Mouse (Mus musculus) limb, embryonic 12.5 days (tissue): ENCODE measurements at regions not wholly inside any gene's neighbourhood (a gene's known extent, or its start where the extent isn't known, plus 50 kb on each side); places are given as distances from the start of the nearest gene placed in this dataset.

Experiments
- ATAC-seq: fragments of 200-750 bp; cut with Nextera tagmentation; 2 replicates; pipeline ENCODE4 v1.8.0; 2017; ENCODE audit warnings: low read depth, moderate TSS enrichment; ENCODE audit not compliant: insufficient number of reproducible peaks, insufficient read depth, low FRiP score, low TSS enrichment
- H3K27ac ChIP-seq: fragments of 300-500 bp; sonication (generic); 2 replicates; pipeline ENCODE4 v1.5.1; 2016; ENCODE audit warnings: mild to moderate bottlenecking, moderate library complexity
- H3K27me3 ChIP-seq: fragments of 300-500 bp; sonication (generic); 2 replicates; pipeline ENCODE4 v1.6.1; 2016; ENCODE audit warnings: mild to moderate bottlenecking, moderate library complexity
- H3K36me3 ChIP-seq: fragments of 300-500 bp; sonication (generic); 2 replicates; pipeline ENCODE4 v1.6.1; 2016; ENCODE audit warnings: mild to moderate bottlenecking, moderate library complexity
- H3K4me1 ChIP-seq: fragments of 300-500 bp; sonication (generic); replicated peaks from 2 replicates; pipeline ENCODE4 v1.6.1; 2016
- H3K4me2 ChIP-seq: fragments of 300-500 bp; sonication (generic); 2 replicates; pipeline ENCODE4 v1.6.1; 2016; ENCODE audit warnings: mild to moderate bottlenecking, moderate library complexity
- H3K4me3 ChIP-seq: fragments of 300-500 bp; sonication (generic); replicated peaks from 2 replicates; pipeline ENCODE4 v1.5.1; 2016; ENCODE audit warnings: mild to moderate bottlenecking
- H3K9ac ChIP-seq: fragments of 300-500 bp; sonication (generic); replicated peaks from 2 replicates; pipeline ENCODE4 v1.6.1; 2016; ENCODE audit warnings: mild to moderate bottlenecking, moderate library complexity
- H3K9me3 ChIP-seq: fragments of 300-500 bp; sonication (generic); 2 replicates; pipeline ENCODE4 v1.6.1; 2016; ENCODE audit warnings: mild to moderate bottlenecking, moderate library complexity
- WGBS: fragments of 180-500 bp; shearing (Covaris S2); methylation state at CpG from one replicate; pipeline ENCODE4 v1.1.7; 2016; 5-methylcytosine and 5-hydroxymethylcytosine counted together

GRCm38 (mm10) chr3:78846617-78847318, 439.5 kb downstream of the Rapgef2 start:
- no peak overlapping the region for H3K27ac ChIP-seq
- H3K4me1 ChIP-seq, result no peaks in the 10 kb centered on the region
- no peaks in the 10 kb centered on the region for H3K9me3 ChIP-seq
- H3K36me3 ChIP-seq, result no peaks in the 10 kb centered on the region
- H3K27me3 ChIP-seq, result no peaks in the 10 kb centered on the region
- 71% methylated on average over 7 of the region's 8 CpGs for WGBS
- H3K4me2 ChIP-seq, result no peak overlapping the region
- no peak for ATAC-seq
- H3K4me3 ChIP-seq, result no peak overlapping the region
- H3K9ac ChIP-seq, result no peak overlapping the region

GRCm38 (mm10) chr3:78841173-78841572, 445.1 kb downstream of the Rapgef2 start:
- no peak for ATAC-seq
- no peaks in the 10 kb centered on the region for H3K9me3 ChIP-seq
- no peaks in the 10 kb centered on the region for H3K27me3 ChIP-seq
- H3K27ac ChIP-seq, result no peak overlapping the region
- H3K36me3 ChIP-seq, result no peaks in the 10 kb centered on the region
- H3K9ac ChIP-seq, result no peak overlapping the region
- 82% methylated on average over 4 of the region's 4 CpGs for WGBS
- H3K4me1 ChIP-seq, result no peaks in the 10 kb centered on the region
- no peak overlapping the region for H3K4me2 ChIP-seq
- H3K4me3 ChIP-seq, result no peak overlapping the region

GRCm38 (mm10) chr3:78836824-78837223, 449.5 kb downstream of the Rapgef2 start:
- no peaks in the 10 kb centered on the region for H3K9me3 ChIP-seq
- H3K4me1 ChIP-seq, result no peaks in the 10 kb centered on the region
- H3K4me3 ChIP-seq, result no peak overlapping the region
- WGBS, result 87% methylated on average over 5 of the region's 5 CpGs
- H3K27me3 ChIP-seq, result no peaks in the 10 kb centered on the region
- no peak overlapping the region for H3K4me2 ChIP-seq
- H3K27ac ChIP-seq, result no peak overlapping the region
- no peaks in the 10 kb centered on the region for H3K36me3 ChIP-seq
- no peak for ATAC-seq
- no peak overlapping the region for H3K9ac ChIP-seq

GRCm38 (mm10) chr3:78825505-78825904, 460.8 kb downstream of the Rapgef2 start:
- Histone ChIP-seq H3K36me3 (no peaks in the 10 kb centered on the region), H3K27ac (no peak overlapping the region), H3K9me3 (no peaks in the 10 kb centered on the region), H3K4me2 (no peak overlapping the region), H3K9ac (no peak overlapping the region), H3K4me3 (no peak overlapping the region), H3K4me1 (no peaks in the 10 kb centered on the region), H3K27me3 (no peaks in the 10 kb centered on the region)
- no peak for ATAC-seq
- WGBS, result 59% methylated on average over 2 of the region's 2 CpGs

GRCm38 (mm10) chr3:78812425-78812824, 473.9 kb downstream of the Rapgef2 start:
- Histone ChIP-seq H3K27ac (no peak overlapping the region), H3K27me3 (no peaks in the 10 kb centered on the region), H3K9ac (no peak overlapping the region), H3K9me3 (no peaks in the 10 kb centered on the region), H3K36me3 (no peaks in the 10 kb centered on the region), H3K4me2 (no peak overlapping the region), H3K4me1 (0 out of 2 replicates have a peak, but pooled peaks cover 3% of the 10 kb centered on the region), H3K4me3 (no peak overlapping the region)
- ATAC-seq, result no peak
- 73% methylated on average over 3 of the region's 3 CpGs for WGBS

- Histone ChIP-seq H3K36me3 (no peaks in the 10 kb centered on the region), H3K27me3 (no peaks in the 10 kb centered on the region), H3K27ac (no peak overlapping the region), H3K4me3 (no peak overlapping the region), H3K9me3 (no peaks in the 10 kb centered on the region), H3K9ac (no peak overlapping the region), H3K4me1 (0 out of 2 replicates have a peak, but pooled peaks cover 3% of the 10 kb centered on the region), H3K4me2 (no peak overlapping the region)
- no peak for ATAC-seq
- 66% methylated on average over 5 of the region's 5 CpGs for WGBS
These were observed 475.7 kb downstream of the Rapgef2 start for GRCm38 (mm10) chr3:78810431-78811152.

- H3K27me3 ChIP-seq, result no peaks in the 10 kb centered on the region
- H3K9ac ChIP-seq, result no peak overlapping the region
- no peaks in the 10 kb centered on the region for H3K36me3 ChIP-seq
- no peak overlapping the region for H3K4me2 ChIP-seq
- no peak for ATAC-seq
- H3K4me1 ChIP-seq, result no peaks in the 10 kb centered on the region
- WGBS, result 92% methylated on average over 2 of the region's 2 CpGs
- no peaks in the 10 kb centered on the region; the same call in 1 of the 2 replicates for H3K9me3 ChIP-seq
- H3K4me3 ChIP-seq, result no peak overlapping the region
- no peak overlapping the region for H3K27ac ChIP-seq
These were observed 483.1 kb downstream of the Rapgef2 start for GRCm38 (mm10) chr3:78803176-78803575.

GRCm38 (mm10) chr3:78795951-78796455, 490.3 kb downstream of the Rapgef2 start:
- Histone ChIP-seq H3K36me3 (no peaks in the 10 kb centered on the region), H3K4me1 (no peaks in the 10 kb centered on the region), H3K27ac (no peak overlapping the region), H3K4me3 (no peak overlapping the region), H3K9me3 (no peaks in the 10 kb centered on the region; the same call in 1 of the 2 replicates), H3K9ac (no peak overlapping the region), H3K4me2 (no peak overlapping the region), H3K27me3 (no peaks in the 10 kb centered on the region)
- no peak for ATAC-seq
- 91% methylated on average over 4 of the region's 4 CpGs for WGBS

GRCm38 (mm10) chr3:78792440-78793057, 493.8 kb downstream of the Rapgef2 start:
- Histone ChIP-seq H3K4me3 (no peak overlapping the region), H3K27me3 (no peaks in the 10 kb centered on the region), H3K9me3 (no peaks in the 10 kb centered on the region), H3K9ac (no peak overlapping the region), H3K4me2 (no peak overlapping the region), H3K27ac (no peak overlapping the region), H3K4me1 (no peaks in the 10 kb centered on the region), H3K36me3 (no peaks in the 10 kb centered on the region)
- ATAC-seq, result 0 out of 2 replicates have a peak, but pooled peaks have one; percentile 63
- WGBS, result 97% methylated on average over 7 of the region's 7 CpGs

- ATAC-seq, result no peak
- WGBS, result 100% methylated on average over 1 of the region's 1 CpGs
- H3K9me3 ChIP-seq, result no peaks in the 10 kb centered on the region
- no peak overlapping the region for H3K27ac ChIP-seq
- no peaks in the 10 kb centered on the region for H3K27me3 ChIP-seq
- no peak overlapping the region for H3K4me2 ChIP-seq
- H3K36me3 ChIP-seq, result no peaks in the 10 kb centered on the region
- H3K4me3 ChIP-seq, result no peak overlapping the region
- no peaks in the 10 kb centered on the region for H3K4me1 ChIP-seq
- no peak overlapping the region for H3K9ac ChIP-seq
These were observed 503.6 kb downstream of the Rapgef2 start for GRCm38 (mm10) chr3:78782766-78783165.
